Mouse (Mus musculus): Measurements from ENCODE around the gene Dner. TPM values are rescaled to one million over a fixed set of nuclear protein-coding genes. Genes with fewer than 3 reads are reported as not detected.

The Dner gene
- polyA plus RNA-seq, 1 experiment from 2014 or later = not detected

DNA sequence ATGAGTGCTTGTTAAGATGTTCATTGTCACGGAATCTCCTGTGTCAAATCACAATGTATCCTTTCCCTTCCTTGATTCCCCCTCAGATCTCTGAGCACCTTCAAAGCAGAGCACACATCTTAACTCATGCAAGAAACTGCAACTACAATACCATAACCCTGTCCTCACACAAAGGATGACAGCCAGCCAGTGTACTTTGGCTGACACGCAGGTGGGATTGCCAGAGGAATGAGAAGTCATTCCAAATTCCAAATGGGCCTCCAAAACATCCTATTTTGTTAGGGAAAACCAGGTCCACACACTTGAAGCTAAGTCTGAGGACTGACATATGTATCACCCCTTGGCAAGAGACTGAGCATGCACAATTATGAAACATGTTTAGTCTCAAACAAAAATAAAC, 286.5 kb downstream of the Dner start:
- H3K9ac ChIP-seq (replicated peaks) = no peak overlapping the region
- DNase-seq (no peak), ATAC-seq (no peak)
- WGBS (ENCODE audit: insufficient replicate concordance) = 62% methylated on average over 2 of the region's 2 CpGs
- no peaks in the 10 kb centered on the region for H3K9me3 ChIP-seq (ENCODE audit: low read length)
- no peak overlapping the region for H3K27ac ChIP-seq (ENCODE audit: low read depth)
- no peak overlapping the region for H3K4me3 ChIP-seq (ENCODE audit: low read depth, low read length)
- no peak overlapping the region for H3K4me2 ChIP-seq (ENCODE audit: low read depth, low read length)
- no peaks in the 10 kb centered on the region for H3K4me1 ChIP-seq (ENCODE audit: insufficient read depth)
- no peak for TF ChIP-seq CTCF (IDR thresholded peaks at IDR 0.05; ENCODE audit: low read depth)
- no peak for TF ChIP-seq EP300 (IDR thresholded peaks at IDR 0.05; ENCODE audit: low read depth)
- no peaks in the 10 kb centered on the region for H3K36me3 ChIP-seq (replicated peaks; ENCODE audit: insufficient read depth, low read length)
- H3K27me3 ChIP-seq (ENCODE audit: insufficient read depth, low read length) = no peaks in the 10 kb centered on the region

DNA sequence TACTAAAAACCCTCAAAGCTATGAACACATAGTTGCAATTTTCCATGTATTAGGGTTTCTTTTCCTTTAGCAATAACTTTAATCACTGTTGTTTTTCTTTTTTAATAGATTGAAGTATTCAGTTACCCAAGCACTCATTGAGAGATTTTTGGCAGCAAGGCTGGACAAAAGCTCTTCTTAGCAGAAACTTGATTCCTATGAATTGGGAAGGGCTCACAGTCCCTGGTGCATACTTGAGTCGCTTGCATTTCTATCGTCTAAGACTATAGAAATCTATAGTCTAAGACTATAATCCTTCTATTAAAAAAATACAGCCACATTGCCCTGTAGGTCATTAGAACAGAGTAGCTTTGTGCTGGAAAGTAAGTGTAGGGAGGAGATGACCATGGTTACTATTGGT, 287.1 kb downstream of the Dner start:
- no peak for DNase-seq
- H3K27ac ChIP-seq (ENCODE audit: low read depth) = no peak overlapping the region
- no peaks in the 10 kb centered on the region for H3K4me1 ChIP-seq (ENCODE audit: insufficient read depth)
- TF ChIP-seq EP300 (IDR thresholded peaks at IDR 0.05; ENCODE audit: low read depth) (no peak), CTCF (IDR thresholded peaks at IDR 0.05; ENCODE audit: low read depth) (no peak)
- no peak overlapping the region for H3K9ac ChIP-seq (replicated peaks)
- H3K4me3 ChIP-seq (ENCODE audit: low read depth, low read length) = no peak overlapping the region
- H3K27me3 ChIP-seq (ENCODE audit: insufficient read depth, low read length) = no peaks in the 10 kb centered on the region
- no peaks in the 10 kb centered on the region for H3K9me3 ChIP-seq (ENCODE audit: low read length)
- H3K4me2 ChIP-seq (ENCODE audit: low read depth, low read length) = no peak overlapping the region
- WGBS (ENCODE audit: insufficient replicate concordance) = 77% methylated on average over 2 of the region's 2 CpGs
- no peaks in the 10 kb centered on the region for H3K36me3 ChIP-seq (replicated peaks; ENCODE audit: insufficient read depth, low read length)
- ATAC-seq = no peak

DNA sequence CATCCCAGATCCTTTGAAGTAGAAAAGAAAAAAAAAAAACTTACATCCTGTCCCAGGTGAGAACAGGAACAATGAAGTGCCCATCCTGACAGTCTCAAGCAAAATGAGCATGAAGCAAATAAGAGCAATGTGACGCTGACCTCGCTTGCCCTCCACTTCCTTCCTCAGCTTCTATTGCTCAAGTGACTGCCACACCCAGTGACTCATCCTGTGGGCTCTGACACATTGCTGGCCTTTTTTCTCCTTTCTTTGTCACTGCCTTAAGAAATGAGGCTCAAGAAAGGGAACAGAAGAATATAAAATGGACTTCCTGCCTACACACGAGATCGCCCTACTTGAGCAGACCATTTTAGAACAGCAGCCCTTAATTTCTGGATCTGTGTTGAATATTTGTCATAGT, 289.1 kb downstream of the Dner start:
- DNase-seq (peak; percentile 58), ATAC-seq (peak; percentile 72)
- no peaks in the 10 kb centered on the region for H3K9me3 ChIP-seq (ENCODE audit: low read length)
- no peak overlapping the region for H3K9ac ChIP-seq (replicated peaks)
- no peaks in the 10 kb centered on the region for H3K36me3 ChIP-seq (replicated peaks; ENCODE audit: insufficient read depth, low read length)
- H3K27ac ChIP-seq (ENCODE audit: low read depth) = 0 out of 2 replicates have a peak overlapping the region, but pooled peaks have one; percentile 41
- 30% methylated on average over 4 of the region's 4 CpGs for WGBS (ENCODE audit: insufficient replicate concordance)
- H3K4me1 ChIP-seq (ENCODE audit: insufficient read depth) = no peaks in the 10 kb centered on the region
- H3K27me3 ChIP-seq (ENCODE audit: insufficient read depth, low read length) = no peaks in the 10 kb centered on the region
- H3K4me2 ChIP-seq (ENCODE audit: low read depth, low read length) = no peak overlapping the region
- TF ChIP-seq CTCF (IDR thresholded peaks at IDR 0.05; ENCODE audit: low read depth) = no peak
- peak; percentile 47; the same call in 1 of the 2 replicates for TF ChIP-seq EP300 (IDR thresholded peaks at IDR 0.05; ENCODE audit: low read depth)
- no peak overlapping the region for H3K4me3 ChIP-seq (ENCODE audit: low read depth, low read length)

DNA sequence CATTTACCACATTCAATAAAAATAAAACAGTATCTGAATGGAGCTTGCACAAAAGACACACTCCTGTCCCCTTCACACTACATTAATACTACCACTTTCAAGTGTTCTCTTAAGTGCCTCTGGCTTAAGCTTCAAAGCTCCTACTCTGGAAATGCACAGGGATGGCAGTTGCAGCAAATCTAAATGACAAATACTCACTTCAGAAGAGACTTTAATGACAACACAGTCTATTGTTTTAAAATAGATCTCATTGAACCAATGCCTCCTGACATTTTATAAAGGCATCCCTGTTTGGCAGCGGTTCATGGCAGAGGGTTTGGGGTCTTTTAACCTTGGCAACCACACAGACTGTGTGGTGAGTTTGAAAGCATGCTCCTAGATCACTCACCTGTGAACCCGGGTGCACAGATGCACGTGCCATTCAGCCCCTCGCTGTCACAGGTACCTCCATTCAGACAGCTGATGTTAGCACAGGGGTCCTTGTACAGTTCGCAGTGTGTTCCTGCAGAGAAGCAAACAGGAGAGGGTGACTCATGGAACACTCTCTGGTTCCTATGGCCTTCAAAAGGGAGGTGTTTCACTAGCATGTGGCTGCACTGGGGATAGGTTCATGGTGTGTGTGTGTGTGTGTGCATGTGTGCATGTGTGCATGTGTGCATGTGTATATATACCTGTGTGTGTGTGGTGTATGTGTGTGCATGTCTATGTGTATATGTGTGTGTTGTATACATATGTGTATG, 290.3 kb downstream of the Dner start:
- WGBS (ENCODE audit: insufficient replicate concordance) = 83% methylated on average over 5 of the region's 5 CpGs
- Histone ChIP-seq H3K36me3 (replicated peaks; ENCODE audit: insufficient read depth, low read length) (no peaks in the 10 kb centered on the region), H3K4me2 (ENCODE audit: low read depth, low read length) (no peak overlapping the region), H3K27me3 (ENCODE audit: insufficient read depth, low read length) (no peaks in the 10 kb centered on the region), H3K4me3 (ENCODE audit: low read depth, low read length) (no peak overlapping the region), H3K4me1 (ENCODE audit: insufficient read depth) (no peaks in the 10 kb centered on the region), H3K9ac (replicated peaks) (no peak overlapping the region), H3K27ac (ENCODE audit: low read depth) (no peak overlapping the region), H3K9me3 (ENCODE audit: low read length) (no peaks in the 10 kb centered on the region)
- TF ChIP-seq CTCF (IDR thresholded peaks at IDR 0.05; ENCODE audit: low read depth) = no peak
- TF ChIP-seq EP300 (IDR thresholded peaks at IDR 0.05; ENCODE audit: low read depth) = no peak
- DNase-seq (no peak), ATAC-seq (no peak)

DNA sequence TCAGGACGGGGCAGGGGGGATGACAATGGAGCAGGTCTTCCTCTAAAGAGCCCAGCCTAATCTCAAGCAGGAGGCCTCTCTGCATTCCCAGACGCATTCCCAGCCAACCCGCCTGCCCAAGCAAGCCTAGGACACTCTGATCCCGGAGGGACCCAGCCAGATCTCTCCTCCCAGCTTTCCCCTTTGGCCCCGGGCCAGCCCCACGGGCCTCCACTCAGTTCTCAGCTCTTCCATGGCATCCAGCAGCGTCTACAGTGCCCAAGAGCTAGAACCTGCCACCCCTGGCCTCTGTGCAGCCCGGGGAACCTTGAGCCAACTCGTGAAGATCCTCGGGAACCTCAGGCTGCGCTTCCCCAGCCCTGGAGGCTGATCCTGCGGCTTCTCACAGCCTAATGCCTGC, 291.1 kb downstream of the Dner start:
- TF ChIP-seq CTCF (IDR thresholded peaks at IDR 0.05; ENCODE audit: low read depth) = no peak
- TF ChIP-seq EP300 (IDR thresholded peaks at IDR 0.05; ENCODE audit: low read depth) = no peak
- Histone ChIP-seq H3K27me3 (ENCODE audit: insufficient read depth, low read length) (no peaks in the 10 kb centered on the region), H3K9ac (replicated peaks) (no peak overlapping the region), H3K27ac (ENCODE audit: low read depth) (no peak overlapping the region), H3K4me3 (ENCODE audit: low read depth, low read length) (no peak overlapping the region), H3K4me1 (ENCODE audit: insufficient read depth) (no peaks in the 10 kb centered on the region), H3K9me3 (ENCODE audit: low read length) (no peaks in the 10 kb centered on the region), H3K4me2 (ENCODE audit: low read depth, low read length) (no peak overlapping the region), H3K36me3 (replicated peaks; ENCODE audit: insufficient read depth, low read length) (no peaks in the 10 kb centered on the region)
- 53% methylated on average over 12 of the region's 12 CpGs for WGBS (ENCODE audit: insufficient replicate concordance)
- ATAC-seq = no peak
- no peak for DNase-seq

- H3K4me3 ChIP-seq (ENCODE audit: low read depth, low read length) = no peak overlapping the region
- DNase-seq (no peak), ATAC-seq (no peak)
- no peaks in the 10 kb centered on the region for H3K9me3 ChIP-seq (ENCODE audit: low read length)
- no peaks in the 10 kb centered on the region for H3K27me3 ChIP-seq (ENCODE audit: insufficient read depth, low read length)
- no peak overlapping the region for H3K4me2 ChIP-seq (ENCODE audit: low read depth, low read length)
- TF ChIP-seq EP300 (IDR thresholded peaks at IDR 0.05; ENCODE audit: low read depth) (no peak), CTCF (IDR thresholded peaks at IDR 0.05; ENCODE audit: low read depth) (no peak)
- H3K4me1 ChIP-seq (ENCODE audit: insufficient read depth) = no peaks in the 10 kb centered on the region
- H3K27ac ChIP-seq (ENCODE audit: low read depth) = no peak overlapping the region
- H3K9ac ChIP-seq (replicated peaks) = no peak overlapping the region
- no peaks in the 10 kb centered on the region for H3K36me3 ChIP-seq (replicated peaks; ENCODE audit: insufficient read depth, low read length)
- WGBS (ENCODE audit: insufficient replicate concordance) = 72% methylated on average over 1 of the region's 1 CpGs
Observed at GRCm38 (mm10) chr1:84402154-84402553, 293.9 kb downstream of the Dner start.
